Mouse (Mus musculus): ENCODE results near the gene Cul7. TPM values are rescaled to one million over a fixed set of nuclear protein-coding genes. Genes with fewer than 3 reads are reported as not detected.
A peak's percentile ranks its signal among the peaks of the same experiment; 100 is the strongest.

Gene Cul7
- total RNA-seq, 2 experiments from 2014 or later = 88.3 to 97.5 TPM

GRCm38 (mm10) chr17:46628471-46628790, 21.7 kb upstream of the Cul7 start:
- peak in 1 of 2 experiments; percentile 22 for DNase-seq (ENCODE audit: low spot score in 2 of 2)

DNA sequence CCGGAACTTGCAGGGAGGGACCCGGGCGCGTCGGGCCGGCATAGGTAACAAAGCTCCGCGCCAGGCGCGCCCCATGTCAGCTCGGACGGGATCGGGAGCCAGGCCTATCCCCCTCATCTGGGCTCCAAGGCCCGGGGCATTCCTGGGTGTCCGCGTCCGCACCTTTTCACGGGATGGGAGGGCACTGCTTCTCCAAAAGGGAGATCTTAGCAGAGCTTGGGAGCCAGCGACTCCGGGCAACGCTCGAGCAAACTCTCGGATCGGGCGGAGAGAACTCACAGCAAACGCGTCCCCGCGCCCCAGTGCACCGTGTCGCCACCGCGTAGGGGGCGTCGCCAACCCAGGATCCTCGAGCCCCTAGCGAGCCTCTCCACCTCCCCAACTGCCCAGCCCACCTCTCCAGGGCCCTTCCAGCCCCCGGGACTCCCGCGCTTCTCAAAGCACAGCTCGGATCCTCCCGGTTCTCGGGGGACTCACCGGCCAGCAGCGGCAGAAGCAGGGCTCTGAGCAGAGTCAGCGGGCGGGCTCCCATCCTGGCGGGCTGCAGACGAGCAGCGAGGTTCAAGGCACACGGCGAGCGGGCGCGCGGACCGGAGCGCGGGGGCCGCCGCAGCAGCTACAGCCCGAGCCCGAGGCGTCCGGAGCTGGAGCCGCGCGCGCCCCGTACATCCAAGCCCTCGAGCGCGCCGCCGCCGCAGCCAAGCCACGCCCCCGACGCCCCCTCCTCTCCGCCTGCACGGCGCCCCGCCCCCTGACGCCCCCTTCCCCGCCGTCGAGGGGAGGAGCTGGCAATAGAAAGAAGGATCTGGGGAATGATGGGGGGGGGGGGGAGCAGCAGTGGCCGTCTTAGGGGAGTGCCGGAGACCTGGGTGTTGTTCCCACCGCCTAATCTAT, 21.1 kb upstream of the Cul7 start, which contains the start of gene Ptk7:
TSS of gene Ptk7 (minus strand) at position 714 of the 894 bp plus-strand sequence.
- DNase-seq (ENCODE audit: low spot score in 2 of 2) = peak; percentile 50 to 53

DNA sequence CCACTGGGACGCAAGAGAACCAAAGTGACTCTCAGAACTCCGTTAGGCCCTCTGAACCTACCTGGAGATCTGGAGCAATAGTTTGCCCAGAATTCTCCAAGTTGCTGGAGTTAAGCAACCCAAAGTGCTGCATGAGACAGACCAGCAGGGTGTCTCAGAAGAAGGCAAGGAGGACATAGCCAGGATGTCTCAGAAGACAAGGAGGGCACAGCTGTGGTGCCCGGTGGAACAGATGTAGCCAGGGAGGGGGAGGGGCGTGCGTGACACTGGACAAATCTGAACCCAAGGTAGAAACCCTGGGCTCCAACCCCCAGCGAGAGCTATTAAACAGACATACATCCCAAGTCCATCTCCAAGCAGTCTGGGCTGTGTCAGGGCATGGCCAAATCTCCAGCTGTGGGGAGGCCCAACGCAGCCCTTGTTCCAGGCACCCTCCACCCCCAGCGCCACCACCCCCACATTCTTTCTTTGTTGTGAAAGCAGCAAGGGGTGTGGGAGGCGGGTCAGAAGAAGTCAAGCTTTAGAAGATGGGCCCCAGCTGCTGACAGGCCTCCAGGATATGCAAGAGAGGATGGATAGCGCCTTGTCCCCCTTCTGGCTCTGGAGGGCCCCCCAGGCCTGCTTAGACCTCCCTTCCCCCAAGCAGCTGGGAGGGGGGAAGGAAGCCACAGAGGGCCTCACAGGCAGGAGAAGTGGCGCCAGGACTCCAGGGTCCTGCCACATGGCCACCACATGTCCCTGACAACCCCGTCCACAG, 20.3 kb upstream of the Cul7 start:
- DNase-seq (ENCODE audit: low spot score in 2 of 2) = no peak

DNA sequence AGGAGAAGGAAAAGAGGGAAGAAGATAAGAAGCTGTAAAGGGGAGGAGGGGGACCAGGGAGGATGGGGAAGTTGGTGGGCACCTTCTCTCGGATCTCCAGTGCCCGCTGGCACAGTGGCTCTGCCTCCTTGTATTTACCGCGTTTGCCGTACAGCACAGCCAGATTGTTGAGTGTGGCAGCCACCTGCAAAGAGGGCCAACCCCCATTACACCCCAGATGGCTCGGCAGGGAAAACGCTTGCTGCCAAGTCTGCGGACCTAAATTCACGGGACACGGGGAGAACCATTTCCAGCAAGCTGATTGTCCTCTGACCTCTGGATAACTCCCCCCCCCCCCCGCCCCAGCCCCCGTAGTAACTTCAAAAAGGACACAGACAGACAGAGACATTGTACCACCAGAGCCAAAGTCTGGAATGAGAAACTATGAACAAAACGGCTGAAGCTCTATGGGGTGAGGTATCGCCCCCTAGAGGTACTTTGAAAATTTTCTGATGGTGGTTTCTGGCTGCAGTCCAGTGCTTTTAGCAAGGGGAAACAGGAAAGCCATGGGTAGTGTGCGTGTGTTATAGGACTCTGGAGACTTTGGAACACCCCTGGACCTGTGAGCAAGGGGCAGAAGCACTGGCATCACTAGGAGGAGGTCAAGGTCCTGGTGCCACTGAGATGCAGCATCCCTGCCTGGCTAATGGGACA, 13.2 kb upstream of the Cul7 start:
- peak in 1 of 2 experiments; percentile 26 for DNase-seq (ENCODE audit: low spot score in 2 of 2)

DNA sequence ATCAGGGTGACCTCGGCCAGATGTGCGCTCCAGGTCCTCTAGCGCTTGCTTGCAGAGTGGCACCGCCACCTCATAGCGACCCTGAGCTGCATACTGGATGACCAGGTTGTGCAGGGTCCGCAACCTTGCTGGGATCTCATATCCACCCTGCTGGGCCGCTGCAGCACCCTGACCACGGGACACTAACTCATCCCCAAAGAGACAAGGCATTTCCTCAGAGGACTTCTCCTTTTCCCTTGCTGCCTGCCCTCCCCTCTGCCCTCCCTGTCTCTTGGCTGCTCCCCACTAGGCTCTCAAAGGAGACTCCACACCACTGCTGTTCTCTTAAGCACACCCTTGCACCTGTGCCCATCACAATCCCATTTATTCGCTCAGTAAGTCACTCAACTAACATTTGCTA, 10.2 kb upstream of the Cul7 start:
- no peak for DNase-seq (ENCODE audit: low spot score in 2 of 2)

DNA sequence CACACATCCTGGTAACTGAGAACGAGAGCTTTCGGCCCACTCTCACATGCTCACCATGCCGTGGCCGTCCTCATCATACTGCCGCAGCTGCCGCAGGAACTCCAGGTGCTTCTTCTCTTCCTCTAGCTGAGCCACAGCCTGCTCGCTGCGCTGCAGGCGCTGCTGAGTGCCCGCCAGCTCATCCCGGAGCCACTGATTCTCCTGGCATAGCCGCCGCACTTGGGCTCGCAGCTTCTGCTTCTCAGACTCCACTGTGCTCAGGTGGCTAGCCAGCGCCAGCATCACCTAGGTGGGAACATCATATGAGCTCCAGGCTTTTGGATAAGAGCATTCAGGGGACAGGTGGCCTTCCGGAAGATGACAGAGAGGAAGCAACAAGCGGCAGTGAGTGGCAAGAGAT, 8.1 kb upstream of the Cul7 start:
- DNase-seq (ENCODE audit: low spot score in 2 of 2) = no peak

DNA sequence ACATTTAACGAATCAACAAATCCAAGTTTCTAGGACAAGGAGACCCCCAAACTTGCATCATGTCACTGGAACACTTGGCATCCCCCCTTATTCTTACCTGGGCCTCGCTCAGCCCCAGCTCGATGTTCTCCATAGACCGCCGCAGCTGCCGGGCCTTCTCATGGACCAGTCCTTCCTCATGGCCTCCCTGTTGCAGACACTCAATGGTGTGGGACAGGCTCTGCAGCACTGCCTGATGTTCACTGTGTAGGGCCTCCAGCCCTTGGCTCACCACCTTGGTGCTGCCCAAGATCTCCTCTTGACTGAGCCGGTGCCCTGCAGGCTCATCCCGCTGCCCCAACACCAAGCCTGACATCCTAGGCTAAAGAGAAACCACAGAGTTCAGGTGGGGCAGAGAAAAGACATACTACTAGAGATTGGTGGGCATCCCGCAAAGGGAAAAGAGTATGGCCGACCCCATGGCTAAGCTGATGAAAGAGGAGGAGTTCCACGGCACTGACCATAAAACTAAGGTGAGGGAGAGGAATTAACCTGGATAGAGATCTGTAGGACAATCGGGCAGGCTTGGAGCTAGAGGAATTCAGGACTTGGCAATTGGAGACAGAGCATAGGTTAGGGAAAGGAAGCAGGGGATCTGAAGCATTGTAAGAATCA, 5.9 kb upstream of the Cul7 start:
- no peak for DNase-seq (ENCODE audit: low spot score in 2 of 2)

GRCm38 (mm10) chr17:46644916-46645475, 5.1 kb upstream of the Cul7 start:
- peak in 1 of 2 experiments; percentile 27 for DNase-seq (ENCODE audit: low spot score in 2 of 2)

- peak; percentile 95 to 96 for DNase-seq (ENCODE audit: low spot score in 2 of 2)
Measured at GRCm38 (mm10) chr17:46645561-46646321, 4.4 kb upstream of the Cul7 start, which contains the start of the genes Klc4 and Mrpl2. TSS of gene Klc4 (minus strand) at chr17:46646022. TSS of gene Mrpl2 (plus strand) at chr17:46646229.

- no peak for DNase-seq (ENCODE audit: low spot score in 2 of 2)
Measured at GRCm38 (mm10) chr17:46646322-46646662, 3.8 kb upstream of the Cul7 start.

- DNase-seq (ENCODE audit: low spot score in 2 of 2) = no peak
Measured at GRCm38 (mm10) chr17:46647279-46647678, 2.9 kb upstream of the Cul7 start.

GRCm38 (mm10) chr17:46648436-46648835, 1.7 kb upstream of the Cul7 start:
- no peak for DNase-seq (ENCODE audit: low spot score in 2 of 2)

DNA sequence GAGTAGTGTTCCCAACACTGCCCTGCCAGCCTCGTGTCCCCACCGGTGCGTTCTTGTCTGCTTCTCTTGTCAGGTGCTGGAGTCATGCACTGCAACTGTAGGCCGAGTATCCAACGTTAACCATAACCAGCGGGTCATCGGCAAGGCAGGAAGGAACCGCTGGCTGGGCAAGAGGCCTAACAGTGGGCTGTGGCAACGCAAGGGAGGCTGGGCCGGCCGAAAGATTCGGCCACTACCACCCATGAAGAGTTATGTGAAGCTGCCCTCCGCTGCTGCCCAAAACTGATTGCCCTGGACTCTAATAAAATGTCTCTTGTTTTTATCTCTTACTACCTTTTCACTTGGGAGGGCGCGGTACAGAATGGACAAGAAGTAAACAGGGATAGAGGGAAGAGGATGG, 326 bp upstream of the Cul7 start:
- DNase-seq (ENCODE audit: low spot score in 2 of 2) = no peak

GRCm38 (mm10) chr17:46651292-46651691, 1.2 kb downstream of the Cul7 start:
- DNase-seq (ENCODE audit: low spot score in 2 of 2) = no peak

DNA sequence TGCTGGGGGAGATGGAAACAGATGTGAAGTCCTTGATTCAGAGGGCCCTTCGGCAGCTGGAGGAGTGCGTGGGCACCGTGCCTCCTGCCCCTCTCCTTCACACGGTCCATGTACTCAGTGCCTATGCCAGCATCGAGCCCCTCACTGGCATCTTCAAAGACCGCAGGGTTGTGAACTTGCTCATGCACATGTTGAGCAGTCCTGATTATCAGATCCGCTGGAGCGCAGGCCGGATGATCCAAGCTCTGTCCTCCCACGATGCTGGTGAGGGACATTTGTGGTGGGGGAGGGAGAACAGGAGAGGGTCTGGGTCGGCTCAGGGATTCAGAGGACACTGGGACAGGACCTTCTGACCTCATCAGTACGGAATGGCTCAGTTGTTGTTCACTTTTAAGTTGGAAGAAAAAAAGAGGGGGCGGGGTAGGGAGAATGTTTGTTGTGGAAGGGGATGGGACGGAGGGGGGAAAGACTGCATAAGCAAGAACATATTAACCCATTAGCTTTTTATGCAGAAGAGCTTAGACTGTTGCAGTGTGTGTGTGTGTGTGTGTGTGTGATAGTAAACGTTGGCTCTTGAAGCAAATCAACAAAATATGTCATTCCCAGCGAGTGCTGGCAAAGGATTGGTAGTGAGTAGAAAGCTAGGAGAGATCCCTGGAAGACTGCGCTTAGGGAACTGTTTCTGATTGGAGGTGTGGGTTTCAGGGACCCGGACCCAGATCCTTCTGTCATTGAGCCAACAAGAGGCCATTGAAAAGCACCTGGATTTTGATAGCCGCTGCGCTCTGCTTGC, 1.8 kb downstream of the Cul7 start:
- DNase-seq (ENCODE audit: low spot score in 2 of 2) = no peak

DNA sequence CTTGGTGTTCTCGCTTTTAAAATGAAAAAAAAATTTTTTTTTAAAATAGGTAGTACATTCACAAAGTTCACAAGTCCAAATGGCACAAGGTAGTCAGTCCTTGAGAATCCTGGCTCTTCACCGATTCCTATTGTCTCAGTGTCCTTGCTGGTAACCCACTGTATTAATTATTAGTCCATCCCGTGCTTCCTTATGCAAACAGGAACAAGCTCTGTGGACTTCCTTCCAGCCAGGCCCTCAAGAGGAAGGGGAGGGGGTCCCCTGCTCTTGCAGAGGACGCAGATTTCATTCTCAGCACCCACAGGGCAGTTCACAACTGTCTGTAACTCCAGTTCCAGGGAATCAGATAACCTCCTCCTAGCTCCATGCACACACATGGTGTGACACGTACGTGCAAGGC, 5.9 kb downstream of the Cul7 start:
- DNase-seq (ENCODE audit: low spot score in 2 of 2) = no peak

DNA sequence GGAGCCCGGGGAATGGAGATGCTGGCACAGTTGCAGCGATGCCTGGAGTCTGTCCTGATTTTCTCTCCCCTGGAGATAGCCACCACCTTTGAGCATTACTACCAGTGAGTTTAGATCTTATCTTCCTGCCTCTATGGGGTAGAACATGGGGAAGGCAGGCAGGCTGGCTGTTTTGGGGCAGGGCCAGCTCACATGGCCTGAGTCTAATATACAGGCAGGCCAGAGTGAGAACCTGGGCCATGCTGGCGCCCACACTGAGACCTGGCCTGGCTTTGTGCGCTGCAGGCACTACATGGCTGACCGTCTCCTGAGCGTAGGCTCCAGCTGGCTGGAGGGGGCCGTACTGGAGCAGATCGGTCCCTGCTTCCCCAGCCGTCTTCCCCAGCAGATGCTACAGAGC, 11.2 kb downstream of the Cul7 start:
- no peak for DNase-seq (ENCODE audit: low spot score in 2 of 2)

- no peak for DNase-seq (ENCODE audit: low spot score in 2 of 2)
Measured at GRCm38 (mm10) chr17:46661981-46662380, 11.8 kb downstream of the Cul7 start.

DNA sequence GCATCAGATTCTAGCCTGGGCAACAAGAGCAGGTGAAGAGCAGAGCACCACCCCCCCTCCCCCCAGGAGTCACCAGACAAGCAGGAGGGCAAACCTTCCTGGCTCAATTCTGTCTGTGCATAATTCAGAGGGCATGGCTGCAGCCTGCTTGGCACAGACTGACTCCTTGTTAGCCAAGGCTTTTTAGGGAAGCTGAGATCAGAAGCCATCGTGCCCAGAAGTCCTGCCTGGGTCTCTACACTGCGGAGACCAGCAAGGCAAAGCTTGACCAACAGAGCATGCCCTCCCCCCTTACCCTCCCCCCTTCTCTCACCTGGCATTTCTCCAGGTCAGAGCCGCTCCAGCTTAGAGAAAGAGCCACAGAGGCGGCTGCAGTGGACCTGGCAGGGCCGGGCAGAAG, 12.6 kb downstream of the Cul7 start:
- DNase-seq (ENCODE audit: low spot score in 2 of 2) = no peak
